Mouse (Mus musculus): ENCODE results near the gene Phldb3. TPM values are rescaled to one million over a fixed set of nuclear protein-coding genes. Genes with fewer than 3 reads are reported as not detected.
A peak's percentile ranks its signal among the peaks of the same experiment; 100 is the strongest.

Gene Phldb3
- total RNA-seq, 4 experiments from 2014 or later = 0.27 to 0.75 (median 0.61) TPM

DNA sequence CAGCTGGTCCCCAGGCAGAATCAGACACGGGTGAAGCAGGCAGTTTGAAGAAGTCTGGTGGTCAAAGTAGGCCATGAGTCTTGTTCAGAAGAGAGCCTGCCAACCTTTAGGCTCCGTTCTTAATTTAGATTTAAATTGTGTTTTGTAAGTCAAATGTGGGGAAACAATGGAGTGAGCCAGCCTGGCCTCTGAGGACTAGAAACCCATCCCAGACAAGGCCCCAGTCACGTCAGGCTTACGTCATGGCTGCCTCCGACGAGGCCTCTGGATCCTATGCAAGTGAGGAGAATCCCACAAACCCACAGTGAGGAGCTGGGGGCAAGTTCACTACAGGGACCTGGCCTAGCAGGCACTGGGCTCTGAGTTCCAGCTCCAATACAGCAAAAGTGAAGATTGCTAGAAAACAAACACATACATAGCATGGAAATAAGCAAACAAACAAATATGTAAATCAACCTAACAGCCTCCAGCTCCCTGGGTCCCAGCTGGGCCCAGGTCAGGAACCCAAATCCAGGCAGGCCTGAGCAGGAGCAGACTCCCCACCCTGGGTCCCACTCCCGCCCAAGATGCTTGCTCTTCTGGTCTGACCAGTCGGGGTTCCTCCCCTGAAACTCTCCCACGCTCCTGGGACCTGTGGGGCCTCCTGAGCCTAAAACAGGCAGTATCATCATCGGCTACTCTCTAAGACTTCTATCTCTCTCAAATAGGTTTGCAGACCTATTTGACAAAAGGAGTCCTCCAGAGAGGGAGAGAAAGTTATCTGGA is 19.7 kb downstream of the Phldb3 start:
- no peak for DNase-seq (ENCODE audit: low spot score in 2 of 2)

DNA sequence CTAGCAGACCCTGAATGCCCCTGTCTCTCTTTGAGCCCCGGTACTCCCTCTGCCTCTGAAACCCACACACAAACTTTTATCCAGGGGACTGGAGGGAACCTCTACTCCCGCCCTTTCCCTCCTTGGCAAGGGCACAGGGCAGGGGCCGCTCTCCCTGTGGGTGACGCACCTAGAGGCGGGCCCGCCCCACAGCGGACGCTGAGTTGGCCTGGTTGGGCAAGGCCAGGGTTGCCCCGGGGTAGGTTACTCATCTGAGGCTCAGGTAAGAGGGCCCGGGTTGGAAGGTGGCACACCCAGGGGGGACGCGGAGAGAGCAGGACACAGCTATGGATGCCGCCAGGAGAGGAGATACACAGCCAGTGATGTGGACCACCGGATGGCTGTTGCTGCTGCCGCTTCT is 25.7 kb downstream of the Phldb3 start, which contains the start of gene Lypd3:
Gene Lypd3, plus strand, starts transcription at position 287 of the 400 bp plus-strand sequence.
- DNase-seq (ENCODE audit: low spot score in 2 of 2) = no peak

- no peak for DNase-seq (ENCODE audit: low spot score in 2 of 2)
Observed at GRCm38 (mm10) chr7:24637046-24637445, 26.5 kb downstream of the Phldb3 start.

- DNase-seq (ENCODE audit: low spot score in 2 of 2) = no peak
Observed at GRCm38 (mm10) chr7:24638026-24638856, 27.7 kb downstream of the Phldb3 start.

DNA sequence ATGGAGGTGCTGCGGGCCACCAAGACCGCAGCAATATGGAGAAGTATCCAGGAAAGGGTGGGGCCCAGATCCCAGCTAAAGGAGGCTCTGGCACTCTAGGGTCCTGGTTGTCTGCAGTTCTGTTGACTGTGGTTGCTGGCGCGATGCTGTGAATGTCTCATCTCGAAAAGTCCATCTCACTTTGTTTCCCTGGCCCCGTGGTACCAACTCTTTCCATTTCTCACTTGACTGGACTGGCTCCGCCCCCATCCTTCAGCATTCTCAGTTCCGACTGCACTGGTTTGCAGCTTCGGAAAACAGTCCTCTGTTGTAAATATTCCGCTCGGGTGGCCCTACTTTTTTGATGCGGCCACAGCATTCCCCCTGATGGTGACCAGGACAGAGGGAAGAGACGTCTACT is 29.9 kb downstream of the Phldb3 start:
- DNase-seq (ENCODE audit: low spot score in 2 of 2) = no peak

DNA sequence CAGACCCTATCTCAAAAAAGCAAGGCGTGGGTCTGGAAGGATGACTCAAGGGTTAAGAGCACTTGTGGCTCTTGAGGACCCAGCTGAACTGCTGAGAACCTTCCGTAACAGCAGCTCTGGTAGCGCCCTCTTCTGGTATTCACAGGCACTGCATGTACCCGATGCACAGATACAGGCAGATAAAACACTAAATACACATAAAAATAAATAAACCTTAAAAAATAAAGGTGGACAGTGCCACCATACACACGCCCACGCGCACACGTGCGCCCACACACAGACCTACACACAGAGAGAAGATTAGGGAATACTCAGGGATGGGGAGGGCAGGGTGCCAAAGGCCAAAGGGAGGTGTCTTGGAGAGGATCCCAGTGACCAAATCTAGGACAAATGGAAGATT is 31.9 kb downstream of the Phldb3 start:
- DNase-seq (ENCODE audit: low spot score in 2 of 2) = peak; percentile 27 to 53

- no peak for DNase-seq (ENCODE audit: low spot score in 2 of 2)
Observed at GRCm38 (mm10) chr7:24644492-24644891, 33.9 kb downstream of the Phldb3 start.

GRCm38 (mm10) chr7:24644996-24645395 is 34.4 kb downstream of the Phldb3 start:
- DNase-seq (ENCODE audit: low spot score in 2 of 2) = no peak

DNA sequence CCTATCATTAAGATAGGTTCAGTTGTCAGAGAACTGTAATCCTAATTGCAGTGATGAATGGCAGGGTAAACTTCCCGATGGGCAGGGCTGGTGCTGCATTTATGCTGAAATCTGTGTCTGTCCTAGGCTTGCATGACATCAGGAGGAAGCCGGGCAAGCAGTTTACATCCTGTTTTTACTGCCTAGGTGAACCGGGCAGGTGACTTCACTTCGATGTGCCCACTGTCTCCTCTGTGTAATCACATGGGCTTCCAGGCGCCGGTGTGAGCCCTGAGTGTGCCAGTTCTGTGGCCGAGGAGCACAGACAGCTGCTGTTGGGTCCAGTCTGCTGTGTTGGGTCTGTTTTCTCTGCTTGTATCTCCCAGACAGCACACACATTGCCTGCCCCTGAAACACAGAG is 35.9 kb downstream of the Phldb3 start:
- DNase-seq (ENCODE audit: low spot score in 2 of 2) = no peak

- DNase-seq (ENCODE audit: low spot score in 2 of 2) = peak; percentile 20 to 37
Observed at GRCm38 (mm10) chr7:24653681-24654080, 43.1 kb downstream of the Phldb3 start.

DNA sequence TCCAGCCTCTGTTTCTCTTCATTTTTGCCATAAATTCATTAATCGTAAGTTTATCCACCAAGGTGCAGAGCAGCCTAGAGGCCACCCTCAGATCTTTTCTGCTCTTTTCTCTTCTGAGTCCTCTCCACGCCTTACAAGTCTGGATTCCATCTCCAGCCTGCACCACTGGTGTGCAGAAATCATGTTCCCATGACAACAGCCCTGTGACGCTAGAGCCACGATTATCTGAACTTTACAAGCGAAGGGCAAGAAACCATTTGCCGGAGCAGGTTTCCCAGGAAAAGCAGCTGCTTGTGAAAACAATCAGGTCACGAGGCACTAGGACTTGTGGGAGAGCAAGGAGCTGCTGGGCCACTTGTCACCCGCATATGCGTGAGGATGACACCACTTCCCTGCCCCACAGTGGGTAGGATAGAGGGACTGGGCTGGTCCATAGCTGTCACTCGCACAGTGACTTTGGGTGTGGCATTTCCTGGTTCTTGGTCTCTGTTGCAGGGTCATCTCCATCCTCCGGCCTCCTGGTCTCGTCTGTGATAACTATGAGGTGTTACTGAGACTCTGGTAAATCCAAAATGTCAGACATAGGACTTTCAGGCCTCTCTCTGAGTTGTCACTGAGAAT is 49.3 kb downstream of the Phldb3 start:
- DNase-seq (ENCODE audit: low spot score in 2 of 2) = no peak

GRCm38 (mm10) chr7:24661118-24661904 is 50.7 kb downstream of the Phldb3 start:
- no peak for DNase-seq (ENCODE audit: low spot score in 2 of 2)

DNA sequence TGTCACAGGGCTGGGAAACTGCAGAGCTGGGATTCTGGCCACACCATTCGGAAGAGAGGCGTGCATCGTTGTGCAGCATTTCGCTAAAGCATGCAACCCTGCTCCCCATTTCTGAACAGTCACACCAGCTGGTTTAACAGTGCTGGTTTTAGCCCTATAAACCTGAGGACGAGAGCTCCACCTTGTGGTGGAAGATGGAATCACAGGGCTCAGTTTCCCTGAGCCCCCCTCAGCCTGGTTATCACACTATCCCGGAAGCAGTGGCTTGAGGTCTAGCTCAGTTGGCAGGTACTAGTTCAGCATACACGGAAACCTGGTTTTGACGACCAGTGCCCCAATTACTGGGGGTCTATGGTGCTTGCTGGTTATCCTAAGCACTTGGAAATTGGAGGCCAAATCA is 52.0 kb downstream of the Phldb3 start:
- DNase-seq (ENCODE audit: low spot score in 2 of 2) = peak in 1 of 2 experiments; percentile 19

DNA sequence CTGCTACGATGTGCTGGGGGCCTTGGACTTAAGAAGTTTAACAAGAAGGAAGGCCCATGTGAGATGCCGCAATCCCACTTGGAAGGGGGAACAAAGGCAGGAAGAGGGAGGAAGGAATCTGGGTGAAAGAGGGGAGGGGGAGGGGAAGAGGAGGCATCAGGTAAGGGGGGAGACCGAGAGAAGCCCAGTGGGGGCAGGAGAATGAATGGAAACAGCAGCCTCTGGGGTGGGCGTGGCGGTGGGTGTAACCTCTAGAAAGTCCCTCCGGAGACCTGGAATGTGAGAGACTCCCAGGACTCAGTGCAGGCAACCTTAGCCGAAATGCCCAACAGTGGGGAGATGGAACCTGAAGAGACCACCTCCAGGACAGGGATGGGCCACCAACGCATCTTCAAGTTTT is 53.7 kb downstream of the Phldb3 start:
- DNase-seq (ENCODE audit: low spot score in 2 of 2) = no peak

DNA sequence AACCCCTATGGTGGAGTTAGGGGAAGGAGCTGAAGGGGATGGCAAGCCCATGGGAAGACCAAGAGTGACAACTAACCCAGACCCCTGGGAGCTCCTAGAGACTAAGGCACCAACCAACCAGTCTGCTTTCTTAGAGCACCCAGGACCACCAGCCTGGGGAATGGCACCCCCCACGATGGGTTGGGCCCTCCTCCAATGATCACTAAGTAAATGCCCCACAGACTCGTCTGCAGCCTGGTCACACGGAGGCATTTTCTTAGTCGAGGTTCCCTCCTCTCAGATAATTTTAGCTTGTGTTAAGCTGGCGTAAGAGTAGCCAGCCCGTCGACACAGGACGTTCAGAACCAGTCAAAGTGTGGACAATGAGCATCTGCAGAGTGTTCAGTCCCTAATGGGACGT is 54.4 kb downstream of the Phldb3 start:
- DNase-seq (ENCODE audit: low spot score in 2 of 2) = no peak

DNA sequence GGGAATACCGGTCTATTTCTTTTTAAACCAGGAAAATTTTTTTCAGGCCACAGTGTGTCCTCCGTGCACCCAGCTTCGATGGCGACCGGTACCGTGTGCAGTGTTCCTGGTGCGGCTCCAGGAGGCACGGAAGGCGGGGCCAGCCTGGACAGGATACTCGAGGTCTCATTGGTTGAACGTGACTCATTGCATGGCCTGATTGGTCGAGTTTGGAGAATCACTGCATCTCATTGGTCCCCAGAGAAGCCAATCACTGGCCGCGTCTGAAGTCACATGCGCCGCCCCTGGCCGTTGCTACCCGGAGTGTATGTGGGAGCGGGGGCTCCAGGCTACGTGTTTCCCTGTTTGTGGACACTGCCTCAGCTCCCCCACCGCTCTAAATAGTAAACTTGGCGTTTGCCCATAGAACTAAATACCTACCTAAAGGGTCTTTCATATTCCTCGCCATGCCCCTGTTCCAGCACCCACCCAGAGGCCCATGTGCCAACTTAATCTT is 61.4 kb downstream of the Phldb3 start:
- no peak for DNase-seq (ENCODE audit: low spot score in 2 of 2)

DNA sequence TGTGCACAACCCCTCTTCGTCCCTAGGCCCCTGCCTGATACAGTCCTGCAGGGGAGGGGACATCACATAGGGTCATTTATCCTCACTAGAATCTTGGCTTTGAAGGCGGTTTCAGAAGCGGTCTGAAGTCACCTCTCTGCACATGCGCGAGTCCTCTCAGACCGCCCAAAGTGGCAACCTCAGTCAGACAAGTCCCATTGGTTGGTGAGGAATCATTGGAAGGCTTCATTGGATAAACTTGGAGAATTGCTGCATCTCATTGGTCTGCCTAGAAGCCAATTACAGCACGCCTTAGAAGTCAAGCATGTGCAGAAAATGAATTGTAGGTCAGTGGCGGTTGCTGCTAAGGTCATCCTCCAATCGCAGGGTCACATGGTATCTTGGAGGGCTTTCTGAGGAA is 66.0 kb downstream of the Phldb3 start, which contains the start of gene Tex101:
Gene Tex101, minus strand, starts transcription at position 101 of the 400 bp plus-strand sequence.
- no peak for DNase-seq (ENCODE audit: low spot score in 2 of 2)
